Mouse (Mus musculus) stomach, embryonic 16.5 days (tissue): ENCODE data around the gene Cars2. TPM values are rescaled to one million over a fixed set of nuclear protein-coding genes. Genes with fewer than 3 reads are reported as not detected.
A peak's percentile ranks its signal among the peaks of the same experiment; 100 is the strongest.
"Not testable (repeated sequence)": the region's sequence is repeated elsewhere in the genome, so short reads cannot be mapped to it uniquely, and the experiment has no call there.

Experiments
- ATAC-seq: fragments of 200-750 bp; cut with Nextera tagmentation; 2 replicates; pipeline ENCODE4 v1.8.0; 2017; ENCODE audit warnings: moderate number of reproducible peaks, moderate TSS enrichment; ENCODE audit not compliant: insufficient read depth, low FRiP score
- H3K27ac ChIP-seq: fragments of 300-500 bp; sonication (generic); 2 replicates; pipeline ENCODE4 v1.5.1; 2014; ENCODE audit warnings: low read length
- H3K27me3 ChIP-seq: fragments of 300-500 bp; sonication (generic); 2 replicates; pipeline ENCODE4 v1.6.1; 2014; ENCODE audit warnings: low read length, control low read depth, mixed read lengths; ENCODE audit not compliant: control insufficient read depth, insufficient read depth
- H3K36me3 ChIP-seq: fragments of 300-500 bp; sonication (generic); 2 replicates; pipeline ENCODE4 v1.6.1; 2014; ENCODE audit warnings: low read length; ENCODE audit not compliant: control insufficient read depth, insufficient read depth
- H3K4me1 ChIP-seq: fragments of 300-500 bp; sonication (generic); 2 replicates; pipeline ENCODE4 v1.6.1; 2014; ENCODE audit warnings: low read length, control low read depth, mixed read lengths; ENCODE audit not compliant: control insufficient read depth, insufficient read depth
- H3K4me2 ChIP-seq: fragments of 300-500 bp; sonication (generic); 2 replicates; pipeline ENCODE4 v1.6.1; 2014; ENCODE audit warnings: low read depth, low read length, mixed read lengths
- H3K4me3 ChIP-seq: fragments of 300-500 bp; sonication (generic); replicated peaks from 2 replicates; pipeline ENCODE4 v1.5.1; 2014; ENCODE audit warnings: mild to moderate bottlenecking, low read length
- H3K9ac ChIP-seq: fragments of 300-500 bp; sonication (generic); 2 replicates; pipeline ENCODE4 v1.6.1; 2014; ENCODE audit warnings: low read length
- H3K9me3 ChIP-seq: fragments of 300-500 bp; sonication (generic); replicated peaks from 2 replicates; pipeline ENCODE4 v1.6.1; 2016; ENCODE audit warnings: low read length, control low read depth; ENCODE audit not compliant: control insufficient read depth
- WGBS: fragments of 180-500 bp; shearing (Covaris S2); extraction: QIAGEN DNeasy Blood & Tissue Kit; methylation state at CpG from one replicate; pipeline ENCODE4 v1.1.7; 2014; 5-methylcytosine and 5-hydroxymethylcytosine counted together
- polyA plus RNA-seq: library from polyadenylated mRNA; unstranded; fragments of >200 nt; fragmentation: Nextera tagmentation; extraction: Ambion mirVana; gene quantifications from 2 replicates; pipeline ENCODE4 v1.2.1, GENCODE M21; 2015

The Cars2 gene
- polyA plus RNA-seq, 1 experiment from 2014 or later, result 26.9 TPM

GRCm38 (mm10) chr8:11475876-11476275, 74.7 kb downstream of the Cars2 start:
- no peaks in the 10 kb centered on the region for H3K36me3 ChIP-seq
- no peak overlapping the region for H3K27ac ChIP-seq
- no peak overlapping the region for H3K4me2 ChIP-seq
- no peaks in the 10 kb centered on the region for H3K9me3 ChIP-seq
- peaks cover 11% of the 10 kb centered on the region for H3K27me3 ChIP-seq
- H3K9ac ChIP-seq, result no peak overlapping the region
- 12% methylated on average over 2 of the region's 2 CpGs for WGBS
- peaks cover 29% of the 10 kb centered on the region for H3K4me1 ChIP-seq
- no peak for ATAC-seq
- no peak overlapping the region for H3K4me3 ChIP-seq

DNA sequence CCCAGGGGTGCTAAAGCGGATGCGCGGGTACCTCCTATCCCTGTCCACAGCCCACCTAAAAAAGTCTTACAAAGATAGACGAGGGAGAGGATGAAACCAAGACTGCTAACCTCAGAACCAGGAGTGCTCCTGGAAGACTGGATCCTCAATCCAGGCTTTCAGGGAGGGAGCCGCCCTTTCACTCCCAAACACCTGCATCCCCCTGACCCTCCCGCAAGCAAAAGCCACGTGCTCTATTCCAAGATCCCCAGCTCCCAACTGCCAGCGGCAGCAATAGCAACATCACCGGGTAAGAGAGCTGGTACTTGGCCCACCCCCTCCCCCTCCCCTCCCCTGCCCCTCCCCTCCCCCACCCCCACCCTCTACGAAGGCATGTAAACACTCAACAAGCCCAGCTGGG, 75.2 kb downstream of the Cars2 start:
- Histone ChIP-seq H3K36me3 (no peaks in the 10 kb centered on the region), H3K4me1 (peaks cover 29% of the 10 kb centered on the region), H3K27me3 (peaks cover 11% of the 10 kb centered on the region), H3K9me3 (no peaks in the 10 kb centered on the region), H3K4me3 (no peak overlapping the region), H3K9ac (no peak overlapping the region), H3K27ac (no peak overlapping the region), H3K4me2 (no peak overlapping the region)
- ATAC-seq, result no peak
- 22% methylated on average over 10 of the region's 10 CpGs for WGBS

DNA sequence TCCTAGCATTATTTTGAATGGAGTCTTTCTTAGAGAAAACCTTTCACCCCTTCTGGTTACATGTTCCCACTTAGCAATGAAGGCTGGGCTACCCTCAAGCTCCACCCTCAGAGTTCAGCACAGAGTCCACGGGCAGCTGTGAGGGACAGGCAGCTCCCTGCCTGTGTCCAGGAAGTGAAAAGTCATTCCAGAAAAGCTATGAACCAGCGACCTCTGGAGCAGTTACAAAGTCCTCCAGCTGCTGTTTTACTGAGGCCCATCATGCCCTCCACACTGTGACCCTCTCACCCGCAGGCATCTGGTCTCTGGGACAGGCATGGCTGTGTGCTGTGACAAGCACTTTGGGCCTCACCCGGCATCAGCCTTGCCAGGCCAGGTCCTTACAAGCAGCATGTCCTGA, 77.5 kb downstream of the Cars2 start:
- H3K4me2 ChIP-seq, result no peak overlapping the region
- peak overlapping the region; percentile 22; the same call in 1 of the 2 replicates for H3K9ac ChIP-seq
- peaks cover 23% of the 10 kb centered on the region for H3K4me1 ChIP-seq
- ATAC-seq, result peak; percentile 68
- 33% methylated on average over 4 of the region's 4 CpGs for WGBS
- peak overlapping the region; percentile 25 for H3K27ac ChIP-seq
- H3K36me3 ChIP-seq, result no peaks in the 10 kb centered on the region
- H3K9me3 ChIP-seq, result no peaks in the 10 kb centered on the region
- H3K27me3 ChIP-seq, result no peaks in the 10 kb centered on the region; the same call in 1 of the 2 replicates
- H3K4me3 ChIP-seq, result no peak overlapping the region

DNA sequence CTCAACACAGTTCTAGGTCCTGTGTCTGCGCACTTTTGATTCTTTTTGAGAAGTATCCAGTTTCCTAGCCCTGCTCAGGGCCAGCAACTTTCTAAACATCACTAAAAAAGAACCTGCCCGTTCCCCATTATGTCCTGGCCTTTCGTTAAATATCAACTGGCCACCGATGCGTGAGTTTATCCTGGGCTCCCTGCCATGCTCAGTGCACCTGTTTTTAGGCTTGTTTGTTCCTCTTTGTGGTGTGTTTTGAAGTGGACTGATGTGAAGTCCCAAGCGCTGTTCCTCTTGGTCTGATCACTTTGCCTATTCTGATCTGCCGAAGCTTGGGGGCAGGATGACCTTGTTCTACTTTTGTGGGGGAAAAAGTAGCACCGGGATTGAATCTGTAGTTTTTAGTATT, 79.3 kb downstream of the Cars2 start:
- 53% methylated on average over 8 of the region's 8 CpGs for WGBS
- Histone ChIP-seq H3K9me3 (0 out of 2 replicates have a peak, but pooled peaks cover 5% of the 10 kb centered on the region), H3K4me3 (no peak overlapping the region), H3K27me3 (no peaks in the 10 kb centered on the region; the same call in 1 of the 2 replicates), H3K36me3 (no peaks in the 10 kb centered on the region), H3K9ac (no peak overlapping the region), H3K4me1 (peaks cover 13% of the 10 kb centered on the region), H3K4me2 (no peak overlapping the region), H3K27ac (no peak overlapping the region)
- ATAC-seq, result no peak

- H3K9ac ChIP-seq, result no peak overlapping the region
- H3K27me3 ChIP-seq, result no peaks in the 10 kb centered on the region
- 73% methylated on average over 7 of the region's 7 CpGs for WGBS
- H3K27ac ChIP-seq, result no peak overlapping the region
- H3K4me2 ChIP-seq, result no peak overlapping the region
- no peak overlapping the region for H3K4me3 ChIP-seq
- peaks cover 8% of the 10 kb centered on the region; the same call in 1 of the 2 replicates for H3K4me1 ChIP-seq
- no peak for ATAC-seq
- no peaks in the 10 kb centered on the region for H3K36me3 ChIP-seq
- H3K9me3 ChIP-seq, result 0 out of 2 replicates have a peak, but pooled peaks cover 5% of the 10 kb centered on the region
Observed at GRCm38 (mm10) chr8:11470694-11471093, 79.9 kb downstream of the Cars2 start.

DNA sequence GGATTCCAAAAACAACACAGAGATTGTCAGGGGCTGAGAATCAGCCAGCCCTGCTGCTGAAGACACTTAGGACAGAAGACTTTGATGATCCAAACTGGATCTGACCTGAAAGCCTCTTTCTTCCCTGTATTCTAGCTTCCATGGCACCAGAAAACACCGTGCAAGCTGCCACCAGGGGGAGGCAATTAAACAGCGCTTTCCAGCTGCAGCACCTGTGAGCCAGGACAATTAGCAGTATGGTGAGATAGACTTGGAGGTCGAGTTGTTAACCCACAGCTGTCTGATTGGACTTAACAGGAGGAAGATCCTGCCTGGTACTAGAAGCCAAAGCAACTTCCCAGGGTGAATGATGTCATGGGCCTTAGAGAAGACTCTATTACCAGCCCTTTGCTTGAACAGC, 81.5 kb downstream of the Cars2 start:
- peaks cover 9% of the 10 kb centered on the region; the same call in 1 of the 2 replicates for H3K4me1 ChIP-seq
- WGBS, result 5% methylated on average over 3 of the region's 3 CpGs
- H3K9me3 ChIP-seq, result 0 out of 2 replicates have a peak, but pooled peaks cover 5% of the 10 kb centered on the region
- no peaks in the 10 kb centered on the region for H3K27me3 ChIP-seq
- H3K4me3 ChIP-seq, result no peak overlapping the region
- no peaks in the 10 kb centered on the region for H3K36me3 ChIP-seq
- H3K9ac ChIP-seq, result no peak overlapping the region
- no peak for ATAC-seq
- H3K4me2 ChIP-seq, result no peak overlapping the region
- H3K27ac ChIP-seq, result no peak overlapping the region

- not testable (repeated sequence) for H3K27ac ChIP-seq, H3K36me3 ChIP-seq, H3K9ac ChIP-seq, H3K9me3 ChIP-seq, H3K27me3 ChIP-seq, H3K4me2 ChIP-seq, H3K4me3 ChIP-seq, ATAC-seq, H3K4me1 ChIP-seq
- 91% methylated on average over 4 of the region's 5 CpGs for WGBS
Observed at GRCm38 (mm10) chr8:11466528-11466927, 84.1 kb downstream of the Cars2 start.

DNA sequence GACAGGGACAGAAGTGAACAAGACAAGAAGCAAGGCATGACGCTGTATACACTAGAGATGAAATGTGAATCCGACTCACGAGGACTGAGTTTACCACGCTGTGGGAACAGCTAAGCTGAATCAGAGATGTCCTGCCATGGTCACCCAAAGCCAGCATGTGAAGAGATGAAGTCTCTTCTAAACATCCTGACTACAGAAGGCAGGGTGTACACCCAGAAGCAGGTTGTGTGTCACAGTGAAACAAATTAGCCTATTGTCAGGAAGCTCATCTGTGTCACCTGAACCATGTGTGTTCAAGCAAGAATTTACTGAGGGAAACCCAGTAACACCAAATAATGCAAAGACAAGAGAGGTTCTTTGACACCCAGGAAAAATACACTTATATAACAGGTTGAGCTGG, 85.0 kb downstream of the Cars2 start:
- Histone ChIP-seq H3K27me3 (no peaks in the 10 kb centered on the region), H3K27ac (no peak overlapping the region), H3K4me2 (no peak overlapping the region), H3K4me3 (no peak overlapping the region), H3K9me3 (0 out of 2 replicates have a peak, but pooled peaks cover 5% of the 10 kb centered on the region), H3K4me1 (0 out of 2 replicates have a peak, but pooled peaks cover 2% of the 10 kb centered on the region), H3K9ac (no peak overlapping the region), H3K36me3 (no peaks in the 10 kb centered on the region)
- 85% methylated on average over 4 of the region's 4 CpGs for WGBS
- no peak for ATAC-seq

DNA sequence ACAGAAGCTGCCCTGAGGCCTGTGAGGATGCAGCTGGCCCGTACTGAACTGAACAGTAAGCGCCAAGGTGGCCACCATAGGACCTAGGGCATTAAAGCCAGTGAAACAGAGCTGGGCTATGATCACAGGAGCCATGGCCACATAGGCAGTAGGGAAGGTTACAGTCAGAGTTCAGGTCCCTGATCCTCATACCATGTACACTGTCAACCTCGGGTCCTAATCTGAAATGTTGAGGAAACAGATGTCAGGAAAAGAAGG, 85.9 kb downstream of the Cars2 start:
- Histone ChIP-seq H3K4me1 (0 out of 2 replicates have a peak, but pooled peaks cover 2% of the 10 kb centered on the region), H3K27ac (no peak overlapping the region), H3K9me3 (0 out of 2 replicates have a peak, but pooled peaks cover 5% of the 10 kb centered on the region), H3K9ac (no peak overlapping the region), H3K36me3 (no peaks in the 10 kb centered on the region), H3K4me3 (no peak overlapping the region), H3K27me3 (no peaks in the 10 kb centered on the region), H3K4me2 (no peak overlapping the region)
- no peak for ATAC-seq
- WGBS, result 68% methylated on average over 3 of the region's 3 CpGs
